Mouse (Mus musculus): ENCODE measurements around the gene Dcaf11.
A peak's percentile ranks its signal among the peaks of the same experiment; 100 is the strongest.

The Dcaf11 gene

DNA sequence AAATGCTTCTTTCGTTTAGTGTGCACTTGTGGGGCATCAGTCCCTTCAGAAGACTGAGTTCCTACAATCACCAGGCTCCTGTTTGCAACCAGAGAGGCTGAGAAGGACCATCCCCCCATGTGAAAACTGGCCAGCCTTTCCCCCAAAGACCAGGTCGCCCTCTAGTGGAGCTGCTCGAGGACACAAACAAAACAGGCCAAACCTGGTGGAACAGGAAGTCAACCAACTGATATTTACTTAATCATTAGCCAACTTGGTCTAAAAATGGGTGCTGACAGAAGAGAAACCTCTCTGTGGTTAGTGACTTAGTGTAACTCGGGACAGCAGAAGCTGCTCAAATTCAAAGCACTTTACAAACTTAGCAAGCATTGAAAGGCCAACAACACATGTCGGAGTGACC, 2.8 kb upstream of the Dcaf11 start:
- DNase-seq (ENCODE audit: low spot score): peak; percentile 60

GRCm38 (mm10) chr14:55557587-55557986, 2.2 kb upstream of the Dcaf11 start:
- DNase-seq (ENCODE audit: low spot score): no peak

- no peak for DNase-seq (ENCODE audit: low spot score)
Measured at GRCm38 (mm10) chr14:55558740-55559448, 912 bp upstream of the Dcaf11 start.

- DNase-seq (ENCODE audit: low spot score): peak; percentile 93
Measured at GRCm38 (mm10) chr14:55560202-55561073, 632 bp downstream of the Dcaf11 start, which contains the start of gene A730061H03Rik. Gene A730061H03Rik (minus strand): TSS chr14:55560406.

DNA sequence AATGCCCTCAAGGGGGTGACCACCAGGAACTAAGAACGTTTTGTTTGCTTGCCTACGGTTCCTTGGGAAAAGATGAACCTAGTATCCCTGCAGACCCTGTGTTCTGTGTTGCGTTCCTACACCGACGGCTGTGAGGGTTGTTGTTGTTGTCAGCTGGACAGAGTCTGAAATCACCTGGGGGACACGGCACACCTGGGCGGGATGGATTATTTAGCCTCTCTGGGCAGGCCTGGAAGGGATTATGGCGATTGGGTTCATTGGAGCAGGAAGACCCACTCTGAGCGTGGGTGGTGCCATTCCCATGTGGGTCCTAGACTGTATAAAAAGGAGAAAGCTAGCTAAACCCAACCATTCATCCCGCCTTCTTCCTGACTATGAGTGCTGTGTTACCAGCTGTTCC, 2.1 kb downstream of the Dcaf11 start:
- no peak for DNase-seq (ENCODE audit: low spot score)

DNA sequence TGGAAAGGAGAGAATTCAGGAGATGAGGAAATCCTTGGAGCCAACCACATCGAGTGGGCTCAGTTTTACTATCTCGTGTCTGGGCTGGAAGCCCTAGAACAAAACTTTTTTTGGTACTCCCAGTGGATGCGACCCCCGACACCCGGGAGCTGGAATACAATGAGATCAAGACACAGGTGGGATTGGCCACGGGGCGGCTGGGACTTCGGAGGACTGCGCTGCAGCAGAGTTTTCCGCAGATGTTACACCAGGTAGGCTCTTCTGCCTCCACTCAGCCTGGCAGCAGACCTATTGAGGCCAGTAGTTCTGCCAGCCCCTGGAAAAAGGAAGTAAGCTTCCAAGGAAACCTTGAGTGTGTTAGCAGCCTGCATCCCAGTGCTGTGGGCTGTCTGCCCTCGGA, 3.4 kb downstream of the Dcaf11 start:
- DNase-seq (ENCODE audit: low spot score): no peak

DNA sequence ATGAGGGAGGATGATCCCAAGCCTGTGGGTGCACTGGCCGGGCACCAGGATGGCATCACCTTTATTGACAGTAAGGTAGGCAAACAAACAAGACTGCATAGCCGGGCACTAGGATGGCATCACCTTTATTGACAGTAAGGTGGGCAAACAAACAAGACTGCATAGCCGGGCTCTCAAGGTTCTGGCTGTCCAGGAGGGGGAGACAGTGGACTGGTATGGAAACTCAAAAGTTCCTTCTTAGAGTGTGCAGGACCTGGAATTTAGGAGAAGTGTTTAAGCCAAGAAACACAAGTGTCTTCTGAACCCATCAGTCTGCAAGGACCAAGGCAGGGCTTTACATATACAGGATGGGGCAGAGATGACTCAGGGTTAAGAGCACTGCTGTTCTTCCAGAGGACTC, 5.9 kb downstream of the Dcaf11 start:
- DNase-seq (ENCODE audit: low spot score): no peak

- no peak for DNase-seq (ENCODE audit: low spot score)
Measured at GRCm38 (mm10) chr14:55567496-55567895, 7.7 kb downstream of the Dcaf11 start.

- no peak for DNase-seq (ENCODE audit: low spot score)
Measured at GRCm38 (mm10) chr14:55570588-55570987, 10.8 kb downstream of the Dcaf11 start.

DNA sequence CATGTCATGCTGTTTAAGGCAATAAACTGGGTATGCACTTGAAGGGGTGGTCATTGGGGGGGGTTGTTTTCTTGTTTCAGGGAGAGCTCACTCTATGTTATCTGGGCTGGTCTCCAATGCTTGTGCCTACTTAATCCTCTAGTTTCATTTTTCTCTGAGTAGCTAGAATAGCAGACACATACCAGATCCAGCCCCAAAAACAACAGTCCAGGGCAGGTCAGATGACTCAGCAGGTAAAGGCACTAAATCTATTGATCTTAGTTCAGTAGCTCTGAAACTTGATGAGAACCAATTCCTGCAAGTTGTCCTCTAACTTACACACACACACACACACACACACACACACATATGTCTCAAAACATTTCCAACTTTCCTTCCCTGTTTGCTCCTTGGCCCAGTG, 12.0 kb downstream of the Dcaf11 start:
- no peak for DNase-seq (ENCODE audit: low spot score)

GRCm38 (mm10) chr14:55575302-55575701, 15.5 kb downstream of the Dcaf11 start, which contains the start of gene Fitm1:
Gene Fitm1 (plus strand): TSS chr14:55575617.
- DNase-seq (ENCODE audit: low spot score): no peak

DNA sequence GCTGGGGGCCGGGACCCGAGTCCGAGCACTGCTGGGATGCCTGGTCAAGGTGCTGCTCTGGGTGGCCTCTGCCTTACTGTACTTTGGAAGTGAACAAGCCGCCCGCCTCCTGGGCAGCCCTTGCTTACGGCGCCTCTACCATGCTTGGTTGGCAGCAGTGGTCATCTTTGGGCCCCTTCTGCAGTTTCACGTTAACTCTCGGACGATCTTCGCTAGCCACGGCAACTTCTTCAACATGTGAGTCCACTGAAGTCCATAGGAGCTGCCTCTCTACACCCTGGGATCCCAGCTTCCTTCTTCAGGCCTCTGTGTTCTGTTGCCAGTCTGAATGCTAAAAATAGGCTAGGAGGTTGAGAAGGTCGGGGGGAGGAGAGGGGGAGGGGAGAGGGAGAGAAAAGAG, 15.9 kb downstream of the Dcaf11 start:
- DNase-seq (ENCODE audit: low spot score): no peak

DNA sequence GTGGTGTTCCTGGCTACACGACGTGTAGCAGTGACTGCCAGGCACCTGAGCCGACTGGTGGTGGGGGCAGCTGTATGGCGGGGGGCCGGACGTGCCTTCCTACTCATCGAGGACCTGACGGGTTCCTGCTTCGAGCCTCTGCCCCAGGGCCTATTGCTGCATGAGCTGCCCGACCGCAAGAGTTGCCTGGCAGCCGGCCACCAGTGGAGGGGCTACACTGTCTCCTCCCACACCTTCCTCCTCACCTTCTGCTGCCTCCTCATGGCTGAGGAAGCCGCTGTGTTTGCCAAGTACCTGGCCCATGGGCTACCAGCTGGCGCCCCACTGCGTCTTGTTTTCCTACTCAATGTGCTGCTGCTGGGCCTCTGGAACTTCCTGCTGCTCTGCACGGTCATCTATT, 16.6 kb downstream of the Dcaf11 start:
- no peak for DNase-seq (ENCODE audit: low spot score)

DNA sequence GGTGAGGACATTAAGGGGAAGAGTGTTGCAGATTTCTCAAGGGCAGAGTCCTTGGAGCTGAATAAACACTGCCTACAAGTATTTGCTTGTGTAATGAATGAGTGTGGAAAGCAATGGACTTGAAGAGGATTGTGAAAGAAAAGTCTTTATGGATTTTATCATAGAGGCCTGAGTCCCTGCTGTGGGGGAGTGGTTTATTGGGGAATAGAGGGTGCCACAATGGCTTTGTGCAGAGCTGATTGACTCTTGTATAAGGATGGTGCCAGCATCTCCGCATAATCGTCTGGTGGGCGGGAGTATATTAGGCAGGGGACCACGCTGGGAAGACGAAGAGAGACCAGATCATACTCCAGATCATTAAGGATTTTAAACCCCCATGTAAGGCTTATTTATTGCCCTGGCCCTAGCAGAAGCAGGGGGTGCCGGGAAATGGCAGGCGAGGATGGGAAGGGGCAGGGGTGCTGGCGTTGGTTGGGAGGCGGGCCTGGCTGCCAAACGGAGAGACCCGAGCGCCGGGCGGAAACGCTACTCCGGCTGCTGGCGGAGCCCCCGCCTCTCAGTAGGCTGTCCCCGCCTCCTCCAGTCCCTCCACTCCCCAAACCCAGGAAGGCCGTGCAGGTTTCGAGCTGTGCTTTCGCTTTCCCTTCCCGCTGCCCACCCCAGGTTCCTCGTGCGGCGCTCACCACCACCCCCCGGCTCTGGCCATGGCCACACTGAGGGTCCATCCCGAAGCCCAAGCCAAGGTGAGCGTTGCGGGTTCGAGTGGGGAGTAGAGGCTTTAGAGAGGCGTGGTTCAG, 18.3 kb downstream of the Dcaf11 start, which contains the start of gene Psme1:
Gene Psme1 (plus strand): TSS at position 253 of the 797 bp plus-strand sequence.
- peak; percentile 30 for DNase-seq (ENCODE audit: low spot score)

DNA sequence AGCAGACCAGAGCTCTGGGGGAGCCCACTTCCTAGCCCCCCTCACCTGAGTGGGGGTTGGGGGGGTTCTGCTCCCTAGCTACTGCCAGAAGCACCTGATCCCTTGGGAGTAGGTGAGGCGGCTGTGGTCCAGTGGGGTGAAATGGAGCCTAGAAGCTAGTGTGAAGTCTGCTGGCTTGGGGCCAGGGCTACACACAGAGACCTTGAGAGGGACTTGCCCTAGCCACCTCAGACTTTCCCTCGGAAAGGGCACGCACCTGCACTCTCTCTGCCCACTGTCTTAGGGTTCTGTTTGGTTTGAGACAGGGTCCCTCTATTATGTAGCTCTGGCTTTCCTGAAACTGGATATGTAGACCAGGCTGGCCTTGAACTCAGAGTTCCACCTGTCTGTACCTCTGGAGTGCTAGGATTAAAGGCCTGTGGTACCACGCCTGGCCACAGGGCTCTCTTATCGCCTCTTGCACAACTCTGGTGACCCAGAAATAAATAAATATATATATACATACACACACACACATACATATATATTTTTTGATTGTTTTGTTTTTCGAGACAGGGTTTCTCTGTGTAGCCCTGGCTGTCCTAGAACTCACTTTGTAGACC, 19.0 kb downstream of the Dcaf11 start:
- no peak for DNase-seq (ENCODE audit: low spot score)

DNA sequence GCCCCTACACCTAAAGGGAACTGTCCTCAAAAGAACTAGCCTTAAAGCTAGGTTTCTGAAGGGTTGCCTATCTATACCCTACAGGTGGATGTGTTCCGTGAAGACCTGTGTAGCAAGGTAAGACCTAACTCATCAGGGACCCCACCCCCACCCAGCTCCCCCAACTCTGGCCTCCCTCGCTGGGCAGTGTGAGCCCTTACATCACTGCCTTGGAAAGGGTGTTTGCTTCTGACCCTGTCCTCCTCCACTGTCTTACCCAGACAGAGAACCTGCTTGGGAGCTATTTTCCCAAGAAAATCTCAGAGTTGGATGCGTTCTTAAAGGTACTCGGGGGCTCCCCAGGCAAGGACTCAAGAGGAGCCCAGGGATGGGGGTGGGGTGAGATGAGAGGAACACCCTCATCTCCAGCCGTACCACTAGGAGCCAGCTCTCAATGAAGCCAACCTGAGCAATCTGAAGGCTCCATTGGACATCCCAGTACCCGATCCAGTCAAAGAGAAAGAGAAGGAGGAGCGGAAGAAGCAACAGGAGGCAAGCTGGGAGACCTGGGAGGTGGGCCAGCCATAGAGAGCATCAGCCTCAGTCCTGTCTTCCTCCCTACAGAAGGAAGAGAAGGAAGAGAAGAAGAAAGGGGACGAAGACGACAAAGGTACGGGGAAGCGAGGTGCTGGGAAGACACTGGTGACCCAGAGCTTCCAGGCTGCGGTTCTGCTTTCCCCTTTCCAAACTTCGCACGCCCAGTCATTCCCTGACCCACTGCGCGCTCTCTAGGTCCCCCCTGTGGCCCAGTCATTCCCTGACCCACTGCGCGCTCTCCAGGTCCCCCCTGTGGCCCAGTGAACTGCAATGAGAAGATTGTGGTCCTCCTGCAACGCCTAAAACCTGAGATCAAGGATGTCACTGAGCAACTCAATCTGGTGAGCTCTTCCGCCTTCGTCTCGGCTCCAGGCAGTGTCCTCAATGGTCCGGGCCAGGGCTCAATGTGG, 20.0 kb downstream of the Dcaf11 start:
- no peak for DNase-seq (ENCODE audit: low spot score)

DNA sequence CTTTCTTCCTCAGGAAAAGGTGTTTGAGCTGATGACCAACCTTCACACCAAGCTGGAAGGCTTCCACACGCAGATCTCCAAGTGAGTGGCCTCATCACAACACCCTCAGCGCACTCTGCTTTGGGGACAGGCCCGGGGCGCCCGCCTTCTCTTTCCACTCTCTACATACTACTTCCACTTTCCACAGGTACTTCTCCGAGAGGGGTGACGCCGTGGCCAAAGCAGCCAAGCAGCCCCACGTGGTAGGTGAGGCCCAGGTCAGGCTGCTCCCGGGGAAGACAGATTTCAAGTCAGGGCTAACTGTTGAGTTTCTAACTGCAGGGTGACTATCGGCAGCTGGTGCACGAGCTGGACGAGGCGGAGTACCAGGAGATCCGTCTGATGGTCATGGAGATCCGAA, 20.9 kb downstream of the Dcaf11 start:
- DNase-seq (ENCODE audit: low spot score): no peak

DNA sequence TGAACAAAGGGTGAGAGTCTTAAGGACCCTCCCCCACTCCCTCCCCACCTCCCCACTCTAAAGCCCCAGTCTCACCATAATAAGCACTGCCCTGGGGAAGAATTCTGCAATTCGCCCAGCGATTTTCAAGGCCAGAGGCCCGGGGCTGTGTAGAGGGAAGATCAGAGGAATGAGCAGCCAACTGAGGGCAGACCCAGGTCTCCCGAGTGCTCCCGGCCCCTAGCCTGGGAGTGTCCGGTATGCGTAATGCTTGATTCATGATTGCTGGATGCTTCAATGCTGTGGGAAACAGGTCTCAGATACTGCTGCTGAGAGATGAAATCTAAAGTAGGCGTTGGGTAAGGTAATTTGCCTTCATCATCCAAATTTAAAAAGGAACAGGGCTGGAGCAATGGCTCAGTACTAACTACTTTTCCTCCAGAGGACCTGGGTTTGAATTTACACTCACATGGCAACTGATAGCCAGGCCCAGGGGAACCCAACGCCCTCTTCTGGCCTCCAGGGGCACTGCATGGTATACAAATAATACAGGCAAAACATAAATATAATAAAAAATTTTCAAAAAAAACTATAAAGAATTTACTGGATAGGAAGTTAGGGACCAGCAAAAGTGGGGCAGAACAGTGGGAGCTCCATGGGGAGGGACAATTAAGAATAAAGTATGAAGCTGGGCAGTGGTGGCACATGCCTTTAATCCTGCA, 22.3 kb downstream of the Dcaf11 start:
- DNase-seq (ENCODE audit: low spot score): no peak

- DNase-seq (ENCODE audit: low spot score): no peak
Measured at GRCm38 (mm10) chr14:55584303-55584701, 24.5 kb downstream of the Dcaf11 start.
